Comparison of ENCODE assay signal across 8 mouse cellular contexts in the genomic region with DNA sequence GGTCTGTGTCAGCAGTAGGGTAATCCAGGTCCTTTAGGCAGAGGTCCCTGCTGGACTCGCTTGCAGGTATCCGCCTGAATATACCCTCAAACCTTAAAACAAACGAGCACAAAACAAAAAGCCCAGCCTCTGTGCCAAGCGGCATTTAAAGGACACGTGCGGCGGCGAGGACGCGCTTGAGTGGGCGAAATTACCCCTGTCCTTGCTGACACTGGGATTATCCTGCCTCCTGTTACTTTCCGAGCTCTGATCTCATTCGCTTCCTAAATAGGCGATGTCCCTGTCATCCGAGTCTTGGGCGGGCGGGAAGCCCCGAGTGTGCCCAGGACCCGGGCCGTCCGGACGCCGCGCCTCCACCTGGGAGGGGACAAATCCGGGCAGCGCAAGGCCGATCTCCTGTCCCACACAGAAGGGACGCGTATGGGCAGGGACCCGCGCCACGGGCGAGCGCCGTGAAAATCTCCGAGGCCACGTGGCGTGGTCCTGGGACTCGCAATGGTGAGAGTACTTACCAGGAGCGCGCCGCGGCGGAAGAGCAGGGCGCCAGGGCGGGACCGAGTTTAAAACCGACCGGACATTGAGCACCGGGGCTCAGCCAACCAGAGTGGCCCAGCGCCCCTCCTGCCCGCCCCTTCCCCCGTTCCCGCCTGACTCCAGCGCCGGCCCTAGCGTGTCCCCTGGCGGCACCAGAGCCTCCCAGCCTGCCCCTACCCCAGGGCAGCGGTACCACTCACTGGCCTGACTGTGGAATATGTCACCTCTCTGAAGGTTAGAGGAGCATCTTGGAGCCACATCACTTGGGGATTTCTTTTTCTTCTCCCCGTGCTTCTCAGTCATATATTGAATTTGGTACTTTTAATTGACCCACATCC. TPM values are rescaled to one million over a fixed set of nuclear protein-coding genes. Genes with fewer than 3 reads are reported as not detected.
DNase-seq lines count a peak whose midpoint lies in the region; ATAC-seq and TF ChIP-seq lines count a peak whose summit lies in the region.

No protein-coding gene starts in this region.

- DNase-seq in MN1 (ENCODE audit: low spot score) = peak; percentile 70
- peak; percentile 80 for DNase-seq in cerebellum, adult 9-11 months
- DNase-seq in frontal cortex, adult 2 months (ENCODE audit: extremely low spot score in 1 of 2, low spot score in 1 of 2) = peak; percentile 3 to 54
- DNase-seq in hindbrain, embryonic 10.5 days (ENCODE audit: low spot score) = peak; percentile 83
- peak; percentile 65 for DNase-seq in layer of hippocampus, adult 9-11 months
- DNase-seq in lung, postnatal 0 days (ENCODE audit: low spot score) = peak; percentile 76
- peak; percentile 50 for DNase-seq in ovary, postnatal 10 days (ENCODE audit: low spot score)
- peak; percentile 84 for DNase-seq in thymus, postnatal 25 days

- peaks cover 39% of the 10 kb centered on the region for H3K36me3 ChIP-seq in hindbrain, embryonic 10.5 days
- H3K36me3 ChIP-seq in lung, postnatal 0 days (ENCODE audit: insufficient read depth, low read length) = no peaks in the 10 kb centered on the region

- ATAC-seq in lung, postnatal 0 days = peak; percentile 100

- H3K27me3 ChIP-seq in hindbrain, embryonic 10.5 days (ENCODE audit: insufficient read depth, poor library complexity, severe bottlenecking) = no peaks in the 10 kb centered on the region
- no peaks in the 10 kb centered on the region for H3K27me3 ChIP-seq in lung, postnatal 0 days (replicated peaks; ENCODE audit: insufficient read depth, low read length)

- peak overlapping the region; percentile 82 for H3K4me3 ChIP-seq in hindbrain, embryonic 10.5 days
- peak overlapping the region; percentile 61 for H3K4me3 ChIP-seq in lung, postnatal 0 days (ENCODE audit: low read depth, low read length)

- TF ChIP-seq EP300 in lung, postnatal 0 days (IDR thresholded peaks at IDR 0.05) = no peak

- peak overlapping the region; percentile 39; the same call in 1 of the 2 replicates for H3K9ac ChIP-seq in lung, postnatal 0 days (replicated peaks; ENCODE audit: low read depth)

- 6% methylated on average over 60 of the region's 60 CpGs for WGBS in hindbrain, embryonic 10.5 days
- WGBS in lung, postnatal 0 days = 4% methylated on average over 58 of the region's 60 CpGs

- peaks cover 36% of the 10 kb centered on the region for H3K9me3 ChIP-seq in hindbrain, embryonic 10.5 days
- H3K9me3 ChIP-seq in lung, postnatal 0 days (ENCODE audit: low read length) = no peaks in the 10 kb centered on the region

- TF ChIP-seq CTCF in lung, postnatal 0 days (IDR thresholded peaks at IDR 0.05) = peak; percentile 72

- H3K4me1 ChIP-seq in hindbrain, embryonic 10.5 days (replicated peaks) = peaks cover 6% of the 10 kb centered on the region; the same call in 1 of the 2 replicates
- H3K4me1 ChIP-seq in lung, postnatal 0 days (ENCODE audit: insufficient read depth, low read depth, low read length) = no peaks in the 10 kb centered on the region

- peak overlapping the region; percentile 81 for H3K4me2 ChIP-seq in lung, postnatal 0 days (replicated peaks; ENCODE audit: low read depth, low read length)

- H3K27ac ChIP-seq in hindbrain, embryonic 10.5 days = peak overlapping the region; percentile 92
- H3K27ac ChIP-seq in lung, postnatal 0 days (ENCODE audit: low read length) = peak overlapping the region; percentile 43; the same call in 1 of the 2 replicates

RNA-seq across cellular contexts. Expression of a gene that starts 27.9 kb away (rescaled TPM):
- polyA plus RNA-seq in frontal cortex, adult 2 months (2012; rRNA removed) = 86.6 and 90.8 TPM in 2 replicates
- polyA plus RNA-seq in hindbrain, embryonic 10.5 days (2016; fragmentation: Nextera tagmentation; extraction: Ambion mirVana) = 49.7 and 52.3 TPM in 2 replicates
- polyA plus RNA-seq in lung, postnatal 0 days (2015; fragmentation: Nextera tagmentation; extraction: Ambion mirVana) = 38.1 and 43.8 TPM in 2 replicates

Comparison
In these comparisons a context has a peak if more than half of its experiments do, and no peak if none do; other contexts are left out.
1. Peak in every context shown above with its lines: DNase-seq, ATAC-seq, H3K4me3 ChIP-seq and H3K27ac ChIP-seq.
2. DNase-seq: peak in every context shown above with its lines; median percentile 84 in thymus, postnatal 25 days; 83 in hindbrain, embryonic 10.5 days; 80 in cerebellum, adult 9-11 months; 76 in lung, postnatal 0 days; 70 in MN1; 65 in layer of hippocampus, adult 9-11 months; 50 in ovary, postnatal 10 days; 28 in frontal cortex, adult 2 months.